Mouse (Mus musculus) small intestine, adult 2 months (tissue): ENCODE data around the gene Gng7.

Experiments used
- CTCF ChIP-seq: fragments of 200-500 bp; IDR thresholded peaks from 2 replicates; pipeline ENCODE4 v1.5.1; 2012; ENCODE audit warnings: low read depth, mild to moderate bottlenecking, control low read depth, inconsistent platforms, low read length, moderate library complexity, mixed read lengths; ENCODE audit not compliant: insufficient replicate concordance, insufficient read length; ENCODE audit errors: extremely low read depth
- POLR2A ChIP-seq: fragments of 200-500 bp; IDR thresholded peaks from 2 replicates; pipeline ENCODE4 v1.6.1; 2012; ENCODE audit warnings: low read depth, mild to moderate bottlenecking, control low read depth, inconsistent platforms, low read length, moderate library complexity

DNA sequence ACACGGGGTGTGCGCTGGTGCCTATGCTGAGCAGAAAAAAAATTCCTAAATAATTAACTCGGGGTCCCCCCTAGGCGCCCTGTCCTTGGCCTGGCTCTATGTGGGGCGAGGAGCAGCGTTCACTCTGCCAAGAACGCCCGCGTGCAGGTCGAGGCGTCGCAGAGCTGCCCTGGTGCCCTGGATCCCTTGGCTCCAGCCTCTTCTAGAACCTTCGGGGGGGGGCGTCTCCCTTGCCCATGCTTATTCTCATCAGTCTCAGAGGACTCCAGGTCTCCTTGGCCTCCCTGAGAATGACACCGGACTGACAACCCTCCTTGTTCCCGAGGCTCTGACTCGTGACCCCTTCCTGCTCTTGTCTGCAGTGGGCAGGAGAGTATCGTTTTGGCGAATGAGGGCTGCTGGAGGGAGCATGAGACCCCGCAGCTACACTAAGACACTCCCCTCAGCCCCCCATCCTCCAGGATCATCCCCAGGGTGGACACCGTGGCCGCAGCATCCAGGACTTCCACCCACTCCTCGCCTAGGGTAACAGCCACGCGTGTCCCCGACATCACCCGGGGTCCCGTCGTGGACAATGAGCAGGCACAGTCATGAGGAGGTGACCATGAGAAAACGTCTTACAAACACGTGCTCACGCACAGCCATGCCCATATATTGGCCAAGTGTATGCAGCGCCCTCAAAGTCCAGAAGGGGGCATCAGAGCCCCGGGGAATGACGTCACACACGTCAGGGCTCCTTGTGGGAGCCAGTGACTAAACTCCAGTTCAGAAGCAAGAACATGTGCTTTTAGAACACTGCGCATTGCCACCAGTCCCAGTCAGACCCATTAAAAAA is 15.2 kb downstream of the Gng7 start:
- TF ChIP-seq CTCF (peak; percentile 73), POLR2A (no peak)
